Mouse (Mus musculus): Measurements from ENCODE around the gene Itpr1.

DNA sequence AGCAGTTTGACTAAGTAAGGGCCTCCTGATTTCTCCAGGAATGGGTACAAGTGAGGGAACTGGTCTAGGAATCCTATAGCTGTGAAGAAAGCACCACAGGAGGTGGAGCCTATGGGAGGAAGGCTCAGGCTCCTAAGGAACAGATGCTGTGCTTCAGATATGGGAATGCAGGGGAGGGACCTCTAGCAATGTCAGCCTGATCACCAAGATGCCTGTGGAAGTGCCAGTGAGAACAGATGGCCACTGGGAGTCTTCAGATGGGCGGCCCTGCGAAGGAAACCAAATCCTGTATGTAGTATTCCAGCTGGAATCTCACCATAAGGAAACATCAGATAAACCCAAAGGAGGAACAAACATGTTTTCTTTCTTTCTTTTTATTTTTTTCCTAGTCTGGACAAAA, 108.8 kb downstream of the Itpr1 start:
- TF ChIP-seq CTCF (IDR thresholded peaks at IDR 0.05; ENCODE audit: low read depth, low read length) = no peak
- TF ChIP-seq POLR2A (IDR thresholded peaks at IDR 0.05; ENCODE audit: insufficient read depth, low read length) = no peak
- no peak for TF ChIP-seq EP300 (IDR thresholded peaks at IDR 0.05; ENCODE audit: insufficient read depth, low read depth, low read length)

Data from ES-Bruce4 (cell line).